Mouse (Mus musculus): ENCODE data around the gene Acot9. TPM values are rescaled to one million over a fixed set of nuclear protein-coding genes. Genes with fewer than 3 reads are reported as not detected.
A peak's percentile ranks its signal among the peaks of the same experiment; 100 is the strongest.

Acot9 gene
- polyA plus RNA-seq, 1 experiment from 2014 or later: 63.9 TPM

GRCm38 (mm10) chrX:155262915-155263252 is 641 bp downstream of the Acot9 start:
- no peak for ATAC-seq (replicated peaks; ENCODE audit: low FRiP score, low read depth)
- no peak overlapping the region for H3K27ac ChIP-seq
- H3K9ac ChIP-seq (ENCODE audit: low read depth, low read length): peak overlapping the region; percentile 65
- peak overlapping the region; percentile 52 for H3K4me3 ChIP-seq (replicated peaks; ENCODE audit: low read depth, low read length)
- DNase-seq (ENCODE audit: low spot score): peak; percentile 21
- 40% methylated on average over 1 of the region's 1 CpGs for WGBS
- H3K36me3 ChIP-seq (ENCODE audit: insufficient read depth, low read length): no peaks in the 10 kb centered on the region
- no peak for TF ChIP-seq CTCF (IDR thresholded peaks at IDR 0.05; ENCODE audit: low read depth)
- H3K4me2 ChIP-seq (ENCODE audit: low read length): peak overlapping the region; percentile 51
- no peaks in the 10 kb centered on the region for H3K27me3 ChIP-seq (ENCODE audit: insufficient read depth, low read length)
- H3K4me1 ChIP-seq (replicated peaks; ENCODE audit: insufficient read depth, low read length): no peaks in the 10 kb centered on the region
- no peaks in the 10 kb centered on the region for H3K9me3 ChIP-seq (replicated peaks; ENCODE audit: low read length)

GRCm38 (mm10) chrX:155278483-155278882 is 16.2 kb downstream of the Acot9 start:
- no peaks in the 10 kb centered on the region for H3K27me3 ChIP-seq (ENCODE audit: insufficient read depth, low read length)
- TF ChIP-seq CTCF (IDR thresholded peaks at IDR 0.05; ENCODE audit: low read depth): no peak
- 78% methylated on average over 4 of the region's 4 CpGs for WGBS
- H3K4me3 ChIP-seq (replicated peaks; ENCODE audit: low read depth, low read length): no peak overlapping the region
- no peaks in the 10 kb centered on the region for H3K9me3 ChIP-seq (replicated peaks; ENCODE audit: low read length)
- H3K36me3 ChIP-seq (ENCODE audit: insufficient read depth, low read length): no peaks in the 10 kb centered on the region
- no peak overlapping the region for H3K27ac ChIP-seq
- ATAC-seq (replicated peaks; ENCODE audit: low FRiP score, low read depth) (no peak), DNase-seq (ENCODE audit: low spot score) (no peak)
- H3K4me1 ChIP-seq (replicated peaks; ENCODE audit: insufficient read depth, low read length): no peaks in the 10 kb centered on the region
- H3K9ac ChIP-seq (ENCODE audit: low read depth, low read length): no peak overlapping the region
- H3K4me2 ChIP-seq (ENCODE audit: low read length): no peak overlapping the region

GRCm38 (mm10) chrX:155280427-155281044 is 18.3 kb downstream of the Acot9 start:
- H3K9me3 ChIP-seq (replicated peaks; ENCODE audit: low read length): no peaks in the 10 kb centered on the region
- no peak overlapping the region for H3K4me2 ChIP-seq (ENCODE audit: low read length)
- H3K27ac ChIP-seq: no peak overlapping the region
- no peaks in the 10 kb centered on the region for H3K36me3 ChIP-seq (ENCODE audit: insufficient read depth, low read length)
- no peaks in the 10 kb centered on the region for H3K27me3 ChIP-seq (ENCODE audit: insufficient read depth, low read length)
- ATAC-seq (replicated peaks; ENCODE audit: low FRiP score, low read depth) (no peak), DNase-seq (ENCODE audit: low spot score) (peak; percentile 14)
- H3K4me1 ChIP-seq (replicated peaks; ENCODE audit: insufficient read depth, low read length): no peaks in the 10 kb centered on the region
- TF ChIP-seq CTCF (IDR thresholded peaks at IDR 0.05; ENCODE audit: low read depth): no peak
- no peak overlapping the region for H3K9ac ChIP-seq (ENCODE audit: low read depth, low read length)
- 16% methylated on average over 1 of the region's 1 CpGs for WGBS
- H3K4me3 ChIP-seq (replicated peaks; ENCODE audit: low read depth, low read length): no peak overlapping the region

- no peaks in the 10 kb centered on the region for H3K4me1 ChIP-seq (replicated peaks; ENCODE audit: insufficient read depth, low read length)
- DNase-seq (ENCODE audit: low spot score) (no peak), ATAC-seq (replicated peaks; ENCODE audit: low FRiP score, low read depth) (no peak)
- H3K36me3 ChIP-seq (ENCODE audit: insufficient read depth, low read length): no peaks in the 10 kb centered on the region
- peak; percentile 16; the same call in 1 of the 2 replicates for TF ChIP-seq CTCF (IDR thresholded peaks at IDR 0.05; ENCODE audit: low read depth)
- no peak overlapping the region for H3K9ac ChIP-seq (ENCODE audit: low read depth, low read length)
- 97% methylated on average over 2 of the region's 2 CpGs for WGBS
- H3K4me2 ChIP-seq (ENCODE audit: low read length): no peak overlapping the region
- no peak overlapping the region for H3K4me3 ChIP-seq (replicated peaks; ENCODE audit: low read depth, low read length)
- H3K27ac ChIP-seq: no peak overlapping the region
- no peaks in the 10 kb centered on the region for H3K9me3 ChIP-seq (replicated peaks; ENCODE audit: low read length)
- no peaks in the 10 kb centered on the region for H3K27me3 ChIP-seq (ENCODE audit: insufficient read depth, low read length)
Observed at GRCm38 (mm10) chrX:155306390-155306789, 44.1 kb downstream of the Acot9 start.

- no peak overlapping the region for H3K4me3 ChIP-seq (replicated peaks; ENCODE audit: low read depth, low read length)
- H3K9me3 ChIP-seq (replicated peaks; ENCODE audit: low read length): no peaks in the 10 kb centered on the region
- DNase-seq (ENCODE audit: low spot score) (peak; percentile 60), ATAC-seq (replicated peaks; ENCODE audit: low FRiP score, low read depth) (0 out of 2 replicates have a peak, but pooled peaks have one; percentile 33)
- H3K4me1 ChIP-seq (replicated peaks; ENCODE audit: insufficient read depth, low read length): no peaks in the 10 kb centered on the region
- no peaks in the 10 kb centered on the region for H3K27me3 ChIP-seq (ENCODE audit: insufficient read depth, low read length)
- H3K9ac ChIP-seq (ENCODE audit: low read depth, low read length): no peak overlapping the region
- no peaks in the 10 kb centered on the region for H3K36me3 ChIP-seq (ENCODE audit: insufficient read depth, low read length)
- peak; percentile 78 for TF ChIP-seq CTCF (IDR thresholded peaks at IDR 0.05; ENCODE audit: low read depth)
- WGBS: 41% methylated on average over 4 of the region's 4 CpGs
- no peak overlapping the region for H3K27ac ChIP-seq
- no peak overlapping the region for H3K4me2 ChIP-seq (ENCODE audit: low read length)
Observed at GRCm38 (mm10) chrX:155318005-155318404, 55.8 kb downstream of the Acot9 start.

- ATAC-seq (replicated peaks; ENCODE audit: low FRiP score, low read depth) (no peak), DNase-seq (ENCODE audit: low spot score) (no peak)
- Histone ChIP-seq H3K4me1 (replicated peaks; ENCODE audit: insufficient read depth, low read length) (no peaks in the 10 kb centered on the region), H3K9ac (ENCODE audit: low read depth, low read length) (peak overlapping the region; percentile 67), H3K4me3 (replicated peaks; ENCODE audit: low read depth, low read length) (peak overlapping the region; percentile 52), H3K4me2 (ENCODE audit: low read length) (peak overlapping the region; percentile 59), H3K27me3 (ENCODE audit: insufficient read depth, low read length) (no peaks in the 10 kb centered on the region), H3K27ac (peak overlapping the region; percentile 82; the same call in 1 of the 2 replicates), H3K9me3 (replicated peaks; ENCODE audit: low read length) (no peaks in the 10 kb centered on the region), H3K36me3 (ENCODE audit: insufficient read depth, low read length) (no peaks in the 10 kb centered on the region)
- 29% methylated on average over 7 of the region's 7 CpGs for WGBS
- TF ChIP-seq CTCF (IDR thresholded peaks at IDR 0.05; ENCODE audit: low read depth): no peak
Observed at GRCm38 (mm10) chrX:155337567-155337904, 75.3 kb downstream of the Acot9 start.
